Mouse (Mus musculus): ENCODE measurements around the gene Ctnnb1. TPM values are rescaled to one million over a fixed set of nuclear protein-coding genes. Genes with fewer than 3 reads are reported as not detected.

Ctnnb1 gene
- polyA plus RNA-seq (2014; fragmentation: Nextera tagmentation; extraction: Ambion mirVana), result 326 TPM in 2 replicates

- WGBS, result 87% methylated on average over 11 of the region's 11 CpGs
- Histone ChIP-seq H3K9ac (ENCODE audit: low read depth, low read length) (no peak within 1 kb of the TSS), H3K4me2 (no peak within 1 kb of the TSS), H3K4me3 (ENCODE audit: low read depth, low read length) (no peak within 1 kb of the TSS), H3K4me1 (replicated peaks; ENCODE audit: control insufficient read depth, insufficient read depth, low read length) (peaks cover 3% of the 10 kb centered on the region; the same call in 1 of the 2 replicates), H3K9me3 (ENCODE audit: control insufficient read depth, low read length) (no peaks in the 10 kb centered on the region), H3K36me3 (ENCODE audit: control insufficient read depth, insufficient read depth, low read length) (no peaks in the 10 kb centered on the region), H3K27me3 (replicated peaks; ENCODE audit: control insufficient read depth, insufficient read depth, low read length) (no peaks in the 10 kb centered on the region), H3K27ac (ENCODE audit: low read depth, low read length) (no peak within 1 kb of the TSS)
- DNase-seq (ENCODE audit: low spot score), result no peak
- ATAC-seq (replicated peaks; ENCODE audit: low FRiP score), result no peak
These were observed at the start of gene Ctnnb1 for GRCm38 (mm10) chr9:120929081-120929480. TSS of gene Ctnnb1 (plus strand) at chr9:120929216.

- Histone ChIP-seq H3K27ac (ENCODE audit: low read depth, low read length) (no peak overlapping the region), H3K9me3 (ENCODE audit: control insufficient read depth, low read length) (no peaks in the 10 kb centered on the region), H3K4me3 (ENCODE audit: low read depth, low read length) (no peak overlapping the region), H3K9ac (ENCODE audit: low read depth, low read length) (no peak overlapping the region), H3K4me2 (no peak overlapping the region), H3K4me1 (replicated peaks; ENCODE audit: control insufficient read depth, insufficient read depth, low read length) (peaks cover 5% of the 10 kb centered on the region; the same call in 1 of the 2 replicates), H3K27me3 (replicated peaks; ENCODE audit: control insufficient read depth, insufficient read depth, low read length) (no peaks in the 10 kb centered on the region), H3K36me3 (ENCODE audit: control insufficient read depth, insufficient read depth, low read length) (no peaks in the 10 kb centered on the region)
- no peak for DNase-seq (ENCODE audit: low spot score)
- no peak for ATAC-seq (replicated peaks; ENCODE audit: low FRiP score)
- 70% methylated on average over 9 of the region's 9 CpGs for WGBS
These were observed 48.7 kb upstream of the Ctnnb1 start for GRCm38 (mm10) chr9:120880286-120880685.

DNA sequence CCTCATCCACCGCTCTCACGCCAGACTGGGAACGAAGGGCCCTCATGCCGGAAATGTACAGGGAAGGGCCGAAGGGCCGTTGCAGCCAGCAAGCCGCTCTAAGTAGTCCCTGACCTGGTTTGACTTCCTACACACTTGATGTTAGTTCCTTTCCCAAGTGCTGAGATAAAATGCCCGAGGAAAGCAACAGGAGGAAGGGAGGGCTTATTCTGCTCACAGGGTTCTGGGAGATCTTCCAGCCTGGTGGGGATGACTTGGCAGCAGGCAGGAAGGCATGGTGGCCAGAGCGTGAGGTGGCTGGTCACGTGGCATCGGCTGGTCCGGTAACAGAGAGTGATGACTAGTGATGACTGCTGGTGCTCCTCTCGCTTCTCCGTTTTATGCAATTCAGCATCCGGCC is 47.9 kb upstream of the Ctnnb1 start:
- no peak for ATAC-seq (replicated peaks; ENCODE audit: low FRiP score)

GRCm38 (mm10) chr9:120881839-120882238 is 47.2 kb upstream of the Ctnnb1 start:
- ATAC-seq (replicated peaks; ENCODE audit: low FRiP score) (no peak), DNase-seq (ENCODE audit: low spot score) (no peak)
- Histone ChIP-seq H3K9me3 (ENCODE audit: control insufficient read depth, low read length) (no peaks in the 10 kb centered on the region), H3K4me2 (no peak overlapping the region), H3K36me3 (ENCODE audit: control insufficient read depth, insufficient read depth, low read length) (no peaks in the 10 kb centered on the region), H3K9ac (ENCODE audit: low read depth, low read length) (no peak overlapping the region), H3K4me1 (replicated peaks; ENCODE audit: control insufficient read depth, insufficient read depth, low read length) (peaks cover 5% of the 10 kb centered on the region; the same call in 1 of the 2 replicates), H3K27me3 (replicated peaks; ENCODE audit: control insufficient read depth, insufficient read depth, low read length) (no peaks in the 10 kb centered on the region), H3K27ac (ENCODE audit: low read depth, low read length) (no peak overlapping the region), H3K4me3 (ENCODE audit: low read depth, low read length) (no peak overlapping the region)
- WGBS, result 59% methylated on average over 4 of the region's 4 CpGs

More for the DNA sequence above, 47.9 kb upstream of the Ctnnb1 start:
- no peak overlapping the region for H3K27ac ChIP-seq (ENCODE audit: low read depth, low read length)
- no peak overlapping the region for H3K4me2 ChIP-seq
- no peaks in the 10 kb centered on the region for H3K9me3 ChIP-seq (ENCODE audit: control insufficient read depth, low read length)
- peaks cover 5% of the 10 kb centered on the region; the same call in 1 of the 2 replicates for H3K4me1 ChIP-seq (replicated peaks; ENCODE audit: control insufficient read depth, insufficient read depth, low read length)
- H3K36me3 ChIP-seq (ENCODE audit: control insufficient read depth, insufficient read depth, low read length), result no peaks in the 10 kb centered on the region
- no peak overlapping the region for H3K9ac ChIP-seq (ENCODE audit: low read depth, low read length)
- no peaks in the 10 kb centered on the region for H3K27me3 ChIP-seq (replicated peaks; ENCODE audit: control insufficient read depth, insufficient read depth, low read length)
- 83% methylated on average over 15 of the region's 15 CpGs for WGBS
- H3K4me3 ChIP-seq (ENCODE audit: low read depth, low read length), result no peak overlapping the region
- DNase-seq (ENCODE audit: low spot score), result no peak

GRCm38 (mm10) chr9:120884726-120885125 is 44.3 kb upstream of the Ctnnb1 start:
- WGBS, result 74% methylated on average over 10 of the region's 10 CpGs
- Histone ChIP-seq H3K36me3 (ENCODE audit: control insufficient read depth, insufficient read depth, low read length) (no peaks in the 10 kb centered on the region), H3K4me3 (ENCODE audit: low read depth, low read length) (no peak overlapping the region), H3K9me3 (ENCODE audit: control insufficient read depth, low read length) (no peaks in the 10 kb centered on the region), H3K4me2 (no peak overlapping the region), H3K4me1 (replicated peaks; ENCODE audit: control insufficient read depth, insufficient read depth, low read length) (peaks cover 5% of the 10 kb centered on the region; the same call in 1 of the 2 replicates), H3K9ac (ENCODE audit: low read depth, low read length) (no peak overlapping the region), H3K27ac (ENCODE audit: low read depth, low read length) (no peak overlapping the region), H3K27me3 (replicated peaks; ENCODE audit: control insufficient read depth, insufficient read depth, low read length) (no peaks in the 10 kb centered on the region)
- ATAC-seq (replicated peaks; ENCODE audit: low FRiP score), result no peak
- no peak for DNase-seq (ENCODE audit: low spot score)

DNA sequence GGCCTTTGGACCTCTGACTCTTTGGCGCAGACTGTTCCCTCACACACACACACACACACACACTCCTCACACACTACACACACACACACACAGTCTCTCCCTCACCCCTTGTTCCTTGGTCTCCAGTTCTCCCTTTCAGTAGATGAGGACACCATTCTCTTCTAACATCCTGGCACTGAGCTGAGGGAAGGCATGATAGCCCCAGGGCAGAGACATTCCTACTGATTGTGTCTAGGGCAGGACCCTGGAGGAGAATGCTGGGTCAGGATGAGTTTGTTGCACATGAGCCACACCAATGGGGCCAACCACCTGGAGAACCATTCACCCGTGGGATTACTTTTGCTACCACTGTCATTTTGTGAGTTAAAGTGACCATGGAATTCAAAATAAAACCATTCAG is 41.4 kb upstream of the Ctnnb1 start:
- no peak overlapping the region for H3K4me3 ChIP-seq (ENCODE audit: low read depth, low read length)
- H3K4me1 ChIP-seq (replicated peaks; ENCODE audit: control insufficient read depth, insufficient read depth, low read length), result no peaks in the 10 kb centered on the region
- ATAC-seq (replicated peaks; ENCODE audit: low FRiP score) (no peak), DNase-seq (ENCODE audit: low spot score) (no peak)
- no peaks in the 10 kb centered on the region for H3K27me3 ChIP-seq (replicated peaks; ENCODE audit: control insufficient read depth, insufficient read depth, low read length)
- H3K9ac ChIP-seq (ENCODE audit: low read depth, low read length), result no peak overlapping the region
- WGBS, result 71% methylated on average over 2 of the region's 2 CpGs
- H3K4me2 ChIP-seq, result no peak overlapping the region
- H3K36me3 ChIP-seq (ENCODE audit: control insufficient read depth, insufficient read depth, low read length), result no peaks in the 10 kb centered on the region
- no peaks in the 10 kb centered on the region for H3K9me3 ChIP-seq (ENCODE audit: control insufficient read depth, low read length)
- no peak overlapping the region for H3K27ac ChIP-seq (ENCODE audit: low read depth, low read length)

GRCm38 (mm10) chr9:120893435-120893834 is 35.6 kb upstream of the Ctnnb1 start:
- Histone ChIP-seq H3K9me3 (ENCODE audit: control insufficient read depth, low read length) (no peaks in the 10 kb centered on the region), H3K4me3 (ENCODE audit: low read depth, low read length) (no peak overlapping the region), H3K4me2 (no peak overlapping the region), H3K4me1 (replicated peaks; ENCODE audit: control insufficient read depth, insufficient read depth, low read length) (no peaks in the 10 kb centered on the region; the same call in 1 of the 2 replicates), H3K9ac (ENCODE audit: low read depth, low read length) (no peak overlapping the region), H3K27ac (ENCODE audit: low read depth, low read length) (no peak overlapping the region), H3K36me3 (ENCODE audit: control insufficient read depth, insufficient read depth, low read length) (no peaks in the 10 kb centered on the region), H3K27me3 (replicated peaks; ENCODE audit: control insufficient read depth, insufficient read depth, low read length) (no peaks in the 10 kb centered on the region)
- 91% methylated on average over 11 of the region's 11 CpGs for WGBS
- no peak for DNase-seq (ENCODE audit: low spot score)
- ATAC-seq (replicated peaks; ENCODE audit: low FRiP score), result no peak; the same call in 1 of the 2 replicates

GRCm38 (mm10) chr9:120893971-120894370 is 35.0 kb upstream of the Ctnnb1 start:
- H3K27ac ChIP-seq (ENCODE audit: low read depth, low read length), result no peak overlapping the region
- 55% methylated on average over 10 of the region's 10 CpGs for WGBS

GRCm38 (mm10) chr9:120894376-120894775 is 34.6 kb upstream of the Ctnnb1 start:
- H3K27me3 ChIP-seq (replicated peaks; ENCODE audit: control insufficient read depth, insufficient read depth, low read length), result no peaks in the 10 kb centered on the region
- ATAC-seq (replicated peaks; ENCODE audit: low FRiP score) (no peak), DNase-seq (ENCODE audit: low spot score) (no peak)
- no peak overlapping the region for H3K9ac ChIP-seq (ENCODE audit: low read depth, low read length)
- H3K36me3 ChIP-seq (ENCODE audit: control insufficient read depth, insufficient read depth, low read length), result no peaks in the 10 kb centered on the region
- no peak overlapping the region for H3K4me2 ChIP-seq
- no peaks in the 10 kb centered on the region; the same call in none of the 2 replicates for H3K4me1 ChIP-seq (replicated peaks; ENCODE audit: control insufficient read depth, insufficient read depth, low read length)
- no peak overlapping the region for H3K4me3 ChIP-seq (ENCODE audit: low read depth, low read length)
- no peak overlapping the region for H3K27ac ChIP-seq (ENCODE audit: low read depth, low read length)
- WGBS, result 82% methylated on average over 9 of the region's 9 CpGs
- no peaks in the 10 kb centered on the region for H3K9me3 ChIP-seq (ENCODE audit: control insufficient read depth, low read length)

More at GRCm38 (mm10) chr9:120893971-120894370, 35.0 kb upstream of the Ctnnb1 start:
- no peak for ATAC-seq (replicated peaks; ENCODE audit: low FRiP score)
- no peaks in the 10 kb centered on the region for H3K9me3 ChIP-seq (ENCODE audit: control insufficient read depth, low read length)
- H3K36me3 ChIP-seq (ENCODE audit: control insufficient read depth, insufficient read depth, low read length), result no peaks in the 10 kb centered on the region
- H3K4me2 ChIP-seq, result no peak overlapping the region
- H3K4me3 ChIP-seq (ENCODE audit: low read depth, low read length), result no peak overlapping the region
- H3K4me1 ChIP-seq (replicated peaks; ENCODE audit: control insufficient read depth, insufficient read depth, low read length), result no peaks in the 10 kb centered on the region; the same call in none of the 2 replicates
- no peak overlapping the region for H3K9ac ChIP-seq (ENCODE audit: low read depth, low read length)
- DNase-seq (ENCODE audit: low spot score), result no peak
- H3K27me3 ChIP-seq (replicated peaks; ENCODE audit: control insufficient read depth, insufficient read depth, low read length), result no peaks in the 10 kb centered on the region
